Mouse (Mus musculus) brain, embryonic 14.5 days (tissue): ENCODE measurements around the gene Dand5.

ENCODE experiments used
- CTCF ChIP-seq: fragments of 200-500 bp; IDR thresholded peaks from 2 replicates; pipeline ENCODE4 v1.5.1; 2012; ENCODE audit warnings: inconsistent platforms, mild to moderate bottlenecking, moderate library complexity, borderline replicate concordance; ENCODE audit not compliant: insufficient read depth, insufficient read length; ENCODE audit errors: extremely low read depth
- POLR2A ChIP-seq: fragments of 200-500 bp; IDR thresholded peaks from 2 replicates; pipeline ENCODE4 v1.6.1; 2012; ENCODE audit warnings: mild to moderate bottlenecking, inconsistent platforms, borderline replicate concordance; ENCODE audit not compliant: poor library complexity, insufficient read depth, insufficient read length, severe bottlenecking; ENCODE audit errors: extremely low read depth

DNA sequence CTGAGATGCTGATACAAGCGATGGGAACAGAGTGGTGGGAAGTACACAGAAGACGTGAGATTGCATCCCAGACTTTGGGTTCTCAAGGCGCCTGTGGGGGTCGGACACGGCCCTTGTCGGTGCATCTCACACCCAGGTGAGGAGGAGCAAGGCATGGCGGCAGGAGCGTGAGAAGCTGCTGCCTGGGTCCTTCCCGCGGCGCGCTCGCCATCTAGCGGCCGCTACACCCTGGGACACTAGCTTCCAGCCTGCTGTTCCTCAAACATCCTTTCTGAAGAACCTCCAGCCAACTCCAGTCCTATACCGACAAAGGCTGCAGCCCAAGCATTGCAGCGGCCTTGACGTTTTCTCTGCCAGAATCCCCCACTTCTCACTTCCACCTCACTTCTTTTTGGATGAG lies 1.0 kb upstream of the Dand5 start:
- TF ChIP-seq CTCF (peak; percentile 96), POLR2A (no peak)
